Mouse (Mus musculus) heart, embryonic 14.5 days (tissue): Measurements from ENCODE around the gene Plcb1. TPM values are rescaled to one million over a fixed set of nuclear protein-coding genes. Genes with fewer than 3 reads are reported as not detected.

Experiments used
- ATAC-seq: fragments of 200-750 bp; cut with Nextera tagmentation; 2 replicates; pipeline ENCODE4 v1.8.0; 2017; ENCODE audit warnings: low read depth, moderate TSS enrichment; ENCODE audit not compliant: insufficient number of reproducible peaks, insufficient read depth, low FRiP score
- H3K27ac ChIP-seq, 2 experiments: fragments of 200-500 bp in 1 of 2; fragments of 300-500 bp in 1 of 2; sonication (generic) in 1 of 2; replicated peaks in 1 of 2; 2 replicates each; pipeline ENCODE4 v1.5.1; 2012 to 2014; ENCODE audit warnings: low read depth in 2 of 2, low read length in 2 of 2, control low read depth in 1 of 2, mild to moderate bottlenecking in 1 of 2, mixed read lengths in 1 of 2; ENCODE audit not compliant: control insufficient read depth in 1 of 2, insufficient read depth in 1 of 2
- H3K27me3 ChIP-seq: fragments of 300-500 bp; sonication (generic); 2 replicates; pipeline ENCODE4 v1.6.1; 2014; ENCODE audit warnings: mild to moderate bottlenecking, low read length, control low read depth; ENCODE audit not compliant: control insufficient read depth, insufficient read depth
- H3K36me3 ChIP-seq: fragments of 300-500 bp; sonication (generic); 2 replicates; pipeline ENCODE4 v1.6.1; 2014; ENCODE audit warnings: mild to moderate bottlenecking, control low read depth, low read length, mixed read lengths; ENCODE audit not compliant: control insufficient read depth, insufficient read depth
- H3K4me1 ChIP-seq, 2 experiments: fragments of 200-500 bp in 1 of 2; fragments of 300-500 bp in 1 of 2; sonication (generic) in 1 of 2; 2 replicates each; pipeline ENCODE4 v1.6.1; 2012 to 2014; ENCODE audit warnings: low read length in 2 of 2, control low read depth in 1 of 2, mixed read lengths in 1 of 2; ENCODE audit not compliant: control insufficient read depth in 2 of 2, insufficient read depth in 2 of 2
- H3K4me2 ChIP-seq: fragments of 300-500 bp; sonication (generic); 2 replicates; pipeline ENCODE4 v1.6.1; 2014; ENCODE audit warnings: mild to moderate bottlenecking, low read length
- H3K4me3 ChIP-seq, 2 experiments: fragments of 200-500 bp in 1 of 2; fragments of 300-500 bp in 1 of 2; sonication (generic) in 1 of 2; 2 replicates each; pipeline ENCODE4 v1.5.1; 2012 to 2014; ENCODE audit warnings: low read length in 2 of 2, mild to moderate bottlenecking in 2 of 2, control low read depth in 1 of 2, low read depth in 1 of 2, moderate library complexity in 1 of 2; ENCODE audit not compliant: control insufficient read depth in 1 of 2, insufficient read depth in 1 of 2
- H3K9ac ChIP-seq: fragments of 300-500 bp; sonication (generic); 2 replicates; pipeline ENCODE4 v1.6.1; 2014; ENCODE audit warnings: mild to moderate bottlenecking, low read length
- H3K9me3 ChIP-seq: fragments of 300-500 bp; sonication (generic); 2 replicates; pipeline ENCODE4 v1.6.1; 2016; ENCODE audit warnings: low read length, control low read depth; ENCODE audit not compliant: control insufficient read depth
- WGBS: fragments of 180-500 bp; shearing (Covaris S2); extraction: QIAGEN DNeasy Blood & Tissue Kit; methylation state at CpG from one replicate; pipeline ENCODE4 v1.1.7; 2014; 5-methylcytosine and 5-hydroxymethylcytosine counted together
- polyA plus RNA-seq: library from polyadenylated mRNA; unstranded; fragments of >200 nt; fragmentation: Nextera tagmentation; extraction: Ambion mirVana; gene quantifications from 2 replicates; pipeline ENCODE4 v1.2.1, GENCODE M21; 2014

The Plcb1 gene
- polyA plus RNA-seq, 1 experiment from 2014 or later: 5.5 TPM

DNA sequence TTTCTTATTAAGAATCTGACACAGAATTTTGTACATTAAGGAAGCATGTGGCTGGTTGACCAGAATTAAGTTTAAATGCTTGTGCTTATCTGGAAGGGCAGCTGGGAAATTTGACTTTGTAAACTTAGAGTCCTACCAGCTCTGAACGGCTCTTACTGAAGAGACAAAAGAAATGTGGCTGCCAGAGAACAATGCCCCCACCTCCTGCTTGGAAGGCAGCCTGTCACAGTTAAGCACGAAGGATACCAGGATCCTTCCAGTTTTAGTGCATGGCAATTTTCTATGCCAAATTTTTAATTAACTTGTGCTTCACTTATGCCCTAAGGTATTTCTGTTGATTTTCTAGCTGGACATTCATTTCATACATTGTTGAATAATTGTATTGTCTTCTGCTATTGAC, 157.1 kb downstream of the Plcb1 start:
- ATAC-seq: no peak
- Histone ChIP-seq H3K9ac (no peak overlapping the region), H3K9me3 (no peaks in the 10 kb centered on the region), H3K4me1 (no peaks in the 10 kb centered on the region), H3K4me3 (no peak overlapping the region), H3K4me2 (no peak overlapping the region), H3K36me3 (no peaks in the 10 kb centered on the region), H3K27me3 (no peaks in the 10 kb centered on the region), H3K27ac (no peak overlapping the region)
- WGBS: 11% methylated on average over 2 of the region's 2 CpGs

DNA sequence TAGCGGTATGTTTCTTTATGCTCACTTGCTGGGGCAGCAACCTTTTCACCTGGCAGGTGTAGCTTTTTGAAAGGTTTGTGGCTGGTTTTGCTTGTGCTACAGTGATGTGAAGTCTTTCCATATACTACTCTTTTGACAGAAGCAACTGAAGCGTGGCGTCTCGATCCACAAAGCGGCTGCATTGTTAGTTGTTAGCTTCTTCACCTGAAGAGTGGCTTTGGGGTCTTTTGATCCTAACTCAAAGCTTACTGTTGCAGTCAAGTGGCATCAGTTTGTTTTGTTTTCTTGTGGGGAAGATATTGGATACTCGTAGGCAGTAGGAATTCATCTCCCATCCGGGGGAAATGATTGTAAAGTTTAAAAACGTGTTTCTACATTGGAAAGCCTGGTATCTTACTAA, 160.5 kb downstream of the Plcb1 start:
- Histone ChIP-seq H3K4me1 (no peaks in the 10 kb centered on the region), H3K9ac (no peak overlapping the region), H3K9me3 (no peaks in the 10 kb centered on the region), H3K4me2 (no peak overlapping the region), H3K27ac (no peak overlapping the region), H3K27me3 (no peaks in the 10 kb centered on the region), H3K4me3 (no peak overlapping the region), H3K36me3 (no peaks in the 10 kb centered on the region)
- ATAC-seq: no peak
- WGBS: 88% methylated on average over 8 of the region's 8 CpGs

DNA sequence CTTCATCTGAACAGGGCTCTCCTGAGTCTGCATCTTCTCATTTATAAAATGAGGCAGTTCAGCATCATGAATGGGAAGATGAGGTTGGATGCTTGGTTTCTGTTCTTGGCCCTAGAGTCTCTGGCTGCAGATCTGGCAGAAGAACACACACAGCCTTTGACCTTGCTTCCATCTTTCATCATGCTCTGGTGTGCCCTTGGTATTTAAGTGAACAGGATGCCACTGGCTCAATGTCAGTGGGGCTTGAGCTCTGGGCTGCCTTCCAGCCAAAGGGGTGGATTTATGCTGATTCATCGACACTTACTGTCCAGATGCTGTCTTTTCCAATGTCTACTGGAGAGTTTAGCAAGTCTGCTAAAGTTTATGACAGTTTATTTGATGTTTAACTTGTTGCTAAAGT, 161.0 kb downstream of the Plcb1 start:
- Histone ChIP-seq H3K4me2 (no peak overlapping the region), H3K4me1 (no peaks in the 10 kb centered on the region), H3K9ac (no peak overlapping the region), H3K27ac (no peak overlapping the region), H3K27me3 (no peaks in the 10 kb centered on the region), H3K9me3 (no peaks in the 10 kb centered on the region), H3K36me3 (no peaks in the 10 kb centered on the region), H3K4me3 (no peak overlapping the region)
- 44% methylated on average over 1 of the region's 1 CpGs for WGBS
- ATAC-seq: no peak

DNA sequence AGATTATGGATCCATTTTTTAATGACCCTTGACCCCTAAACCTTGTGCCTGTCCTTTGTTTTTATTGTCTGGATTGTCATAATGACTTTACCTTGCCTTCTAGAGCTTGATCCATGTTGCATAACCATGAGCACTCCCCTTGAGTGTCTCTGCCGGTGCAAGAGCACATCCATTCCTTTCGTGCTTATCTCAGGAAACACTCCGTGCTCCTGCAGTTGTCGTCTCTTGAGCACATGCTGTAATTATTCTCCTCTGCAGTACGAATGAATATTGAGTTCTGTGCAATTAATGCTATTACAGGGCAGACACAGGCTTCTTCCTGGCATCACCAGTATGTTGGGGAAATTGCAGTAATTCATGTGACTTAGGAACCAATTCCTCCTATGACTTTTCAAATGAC, 166.2 kb downstream of the Plcb1 start:
- H3K9me3 ChIP-seq: no peaks in the 10 kb centered on the region
- H3K4me1 ChIP-seq: no peaks in the 10 kb centered on the region
- no peak overlapping the region for H3K4me2 ChIP-seq
- H3K9ac ChIP-seq: no peak overlapping the region
- no peak for ATAC-seq
- no peak overlapping the region for H3K4me3 ChIP-seq
- WGBS: 20% methylated on average over 5 of the region's 5 CpGs
- H3K27me3 ChIP-seq: no peaks in the 10 kb centered on the region
- no peak overlapping the region for H3K27ac ChIP-seq
- H3K36me3 ChIP-seq: no peaks in the 10 kb centered on the region

DNA sequence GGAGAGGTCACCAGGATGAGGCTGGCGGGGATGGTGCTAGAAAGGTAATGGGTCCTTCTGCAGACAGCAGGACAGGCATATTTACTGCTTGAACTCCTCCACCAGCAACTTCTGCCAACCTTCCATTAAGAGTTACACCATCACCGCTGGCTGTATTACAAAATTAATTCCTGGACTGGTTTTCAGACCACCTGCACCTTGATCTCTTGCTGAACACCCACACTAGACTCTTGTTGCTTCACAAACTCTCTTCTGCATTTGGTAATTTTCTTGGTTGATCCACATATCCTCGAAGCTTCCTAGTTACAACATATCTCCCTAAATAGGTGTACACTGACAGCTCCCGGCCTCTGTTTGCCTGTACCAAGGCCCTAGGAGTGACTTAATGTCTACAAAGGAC, 170.6 kb downstream of the Plcb1 start:
- no peaks in the 10 kb centered on the region for H3K9me3 ChIP-seq
- 84% methylated on average over 4 of the region's 4 CpGs for WGBS
- H3K36me3 ChIP-seq: no peaks in the 10 kb centered on the region
- H3K4me1 ChIP-seq: no peaks in the 10 kb centered on the region
- ATAC-seq: no peak
- no peak overlapping the region for H3K9ac ChIP-seq
- no peak overlapping the region for H3K4me3 ChIP-seq
- H3K27me3 ChIP-seq: no peaks in the 10 kb centered on the region
- H3K27ac ChIP-seq: no peak overlapping the region
- H3K4me2 ChIP-seq: no peak overlapping the region

DNA sequence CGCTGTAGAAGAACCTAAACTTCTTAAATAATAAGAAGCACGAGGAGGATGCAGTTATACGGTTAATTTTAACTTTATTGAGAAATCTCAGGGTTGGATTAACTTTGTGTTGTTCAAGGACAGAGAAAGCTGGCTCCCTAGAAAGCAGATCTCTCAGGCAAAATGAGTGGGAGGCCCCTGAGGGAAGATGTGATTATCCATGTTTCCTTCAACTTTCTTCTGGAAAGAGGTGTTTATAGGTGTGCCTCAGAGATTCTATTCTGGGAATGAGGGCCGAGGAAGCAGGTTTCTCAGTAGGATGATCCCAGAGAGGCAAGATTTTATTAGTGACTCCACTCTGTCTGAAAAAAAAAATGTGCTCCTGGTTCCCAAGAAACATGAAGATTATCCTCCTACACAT, 180.3 kb downstream of the Plcb1 start:
- H3K27ac ChIP-seq: no peak overlapping the region
- no peak overlapping the region for H3K4me3 ChIP-seq
- 72% methylated on average over 4 of the region's 4 CpGs for WGBS
- H3K27me3 ChIP-seq: no peaks in the 10 kb centered on the region
- H3K4me1 ChIP-seq: no peaks in the 10 kb centered on the region
- no peaks in the 10 kb centered on the region for H3K36me3 ChIP-seq
- no peak for ATAC-seq
- no peak overlapping the region for H3K9ac ChIP-seq
- H3K4me2 ChIP-seq: no peak overlapping the region
- H3K9me3 ChIP-seq: no peaks in the 10 kb centered on the region

DNA sequence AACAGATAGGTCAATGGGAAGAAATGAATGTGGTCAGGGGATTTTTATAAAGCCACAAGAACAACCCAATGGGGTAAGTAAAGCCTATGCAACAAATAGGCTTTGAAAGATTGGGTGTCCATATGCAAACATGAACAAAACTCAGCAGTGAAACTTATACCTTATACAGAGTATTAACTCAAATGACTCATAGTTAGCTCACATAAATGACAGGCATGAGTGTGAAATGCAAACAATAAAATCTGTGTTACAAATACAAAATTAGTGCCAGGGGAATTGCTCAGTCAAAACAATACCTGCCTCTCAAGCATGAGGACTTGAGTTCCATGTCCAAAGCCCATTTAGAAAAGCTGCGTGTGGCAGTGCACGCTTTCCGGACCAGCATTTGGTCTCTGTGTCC, 182.5 kb downstream of the Plcb1 start:
- Histone ChIP-seq H3K4me3 (no peak overlapping the region), H3K9ac (no peak overlapping the region), H3K27me3 (no peaks in the 10 kb centered on the region), H3K36me3 (no peaks in the 10 kb centered on the region), H3K4me1 (no peaks in the 10 kb centered on the region), H3K27ac (no peak overlapping the region), H3K4me2 (no peak overlapping the region), H3K9me3 (no peaks in the 10 kb centered on the region)
- ATAC-seq: no peak
- WGBS: 89% methylated on average over 3 of the region's 3 CpGs

DNA sequence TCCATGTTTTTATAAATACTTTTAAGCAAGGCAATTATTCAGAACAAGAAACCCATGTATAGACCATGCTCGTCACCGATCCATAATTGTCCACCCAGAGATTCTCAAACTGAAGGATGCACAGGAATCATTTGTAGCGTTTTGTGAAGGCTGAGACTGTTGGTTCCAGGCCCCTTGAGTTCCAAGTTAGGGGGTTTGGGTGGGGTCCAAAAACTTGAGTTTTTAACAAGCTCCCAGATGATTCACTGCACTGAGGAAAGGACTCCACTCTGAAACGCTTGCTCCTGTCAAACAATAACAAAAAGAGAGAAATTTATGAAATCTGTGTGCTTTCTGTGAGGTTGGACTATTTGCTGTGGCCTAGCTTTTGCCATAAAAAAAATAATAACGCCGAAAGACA, 186.5 kb downstream of the Plcb1 start:
- Histone ChIP-seq H3K4me3 (no peak overlapping the region), H3K9ac (no peak overlapping the region), H3K4me1 (peaks cover 0 to 3% of the 10 kb centered on the region in 2 experiments; a peak in 1 of 4 replicates), H3K9me3 (no peaks in the 10 kb centered on the region), H3K27me3 (no peaks in the 10 kb centered on the region), H3K27ac (no peak overlapping the region), H3K4me2 (no peak overlapping the region), H3K36me3 (no peaks in the 10 kb centered on the region)
- no peak for ATAC-seq
- 81% methylated on average over 6 of the region's 6 CpGs for WGBS
